Mouse (Mus musculus): Measurements from ENCODE around the gene Matn4.

- TF ChIP-seq CTCF (IDR thresholded peaks at IDR 0.05; ENCODE audit: low read depth) (no peak), EP300 (IDR thresholded peaks at IDR 0.05; ENCODE audit: low read depth) (no peak)
Observed at GRCm38 (mm10) chr2:164431676-164432465, 26.9 kb upstream of the Matn4 start.
